Mouse (Mus musculus): ENCODE measurements around the gene Pdpk1. TPM values are rescaled to one million over a fixed set of nuclear protein-coding genes. Genes with fewer than 3 reads are reported as not detected.

Pdpk1 gene
- polyA plus RNA-seq, 1 experiment from 2014 or later, result 32.6 TPM

DNA sequence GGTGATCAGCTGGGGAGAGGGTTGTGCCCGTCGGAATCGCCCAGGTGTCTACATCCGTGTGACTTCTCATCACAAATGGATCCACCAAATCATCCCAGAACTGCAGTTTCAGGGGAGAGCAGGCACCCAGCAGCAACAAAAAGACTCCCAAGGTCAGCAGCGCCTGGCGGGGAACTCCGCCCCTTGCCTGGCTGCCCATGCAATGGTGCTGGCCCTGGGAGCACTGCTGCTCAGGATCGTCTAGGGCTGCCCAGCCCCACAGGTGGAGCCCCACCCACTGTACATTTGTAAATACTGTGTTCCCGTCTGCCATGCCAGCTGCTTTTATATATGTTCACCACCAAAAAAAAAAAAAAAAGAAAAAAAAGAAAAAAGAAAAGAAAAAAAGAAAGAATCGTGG, 105.1 kb downstream of the Pdpk1 start:
- Histone ChIP-seq H3K4me3 (no peak overlapping the region), H3K36me3 (replicated peaks) (peaks cover 43% of the 10 kb centered on the region), H3K27me3 (ENCODE audit: poor library complexity, severe bottlenecking) (no peaks in the 10 kb centered on the region), H3K27ac (no peak overlapping the region), H3K9me3 (no peaks in the 10 kb centered on the region), H3K4me1 (no peaks in the 10 kb centered on the region)
- DNase-seq (ENCODE audit: extremely low spot score, low spot score), result no peak
- 88% methylated on average over 10 of the region's 10 CpGs for WGBS

- no peak for DNase-seq (ENCODE audit: extremely low spot score, low spot score)
- H3K4me3 ChIP-seq, result no peak overlapping the region
- H3K4me1 ChIP-seq, result no peaks in the 10 kb centered on the region
- H3K9me3 ChIP-seq, result no peaks in the 10 kb centered on the region
- no peaks in the 10 kb centered on the region for H3K27me3 ChIP-seq (ENCODE audit: poor library complexity, severe bottlenecking)
- peaks cover 32% of the 10 kb centered on the region for H3K36me3 ChIP-seq (replicated peaks)
- H3K27ac ChIP-seq, result no peak overlapping the region
- WGBS, result 68% methylated on average over 5 of the region's 5 CpGs
These were observed 106.2 kb downstream of the Pdpk1 start for GRCm38 (mm10) chr17:24044482-24044881.

DNA sequence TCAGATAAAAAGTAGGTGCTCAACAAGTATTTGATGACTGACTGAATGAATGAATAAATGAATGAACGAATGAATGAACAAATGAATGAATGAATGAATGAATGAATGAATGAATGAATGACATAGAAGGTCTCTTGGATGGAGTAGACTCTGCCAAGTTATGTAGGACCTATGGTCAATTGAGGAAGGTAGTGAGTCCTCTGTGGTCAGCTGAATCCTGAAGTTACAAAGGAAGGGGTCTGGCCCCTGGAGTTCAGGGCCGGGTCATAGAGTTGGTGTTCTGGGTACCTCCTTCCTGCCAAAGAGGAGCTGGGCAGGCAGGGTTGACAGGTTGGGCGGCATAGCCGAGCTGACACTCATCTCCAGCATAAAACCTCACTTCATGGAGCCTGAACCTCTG, 112.9 kb downstream of the Pdpk1 start, which contains the start of gene Prss27:
Gene Prss27, plus strand, starts transcription at position 301 of the 400 bp plus-strand sequence.
- Histone ChIP-seq H3K36me3 (replicated peaks) (no peaks in the 10 kb centered on the region), H3K4me3 (no peak within 1 kb of the TSS), H3K4me1 (no peaks in the 10 kb centered on the region), H3K27me3 (ENCODE audit: poor library complexity, severe bottlenecking) (no peaks in the 10 kb centered on the region), H3K9me3 (no peaks in the 10 kb centered on the region), H3K27ac (no peak within 1 kb of the TSS)
- DNase-seq (ENCODE audit: extremely low spot score, low spot score), result no peak
- 80% methylated on average over 4 of the region's 4 CpGs for WGBS

DNA sequence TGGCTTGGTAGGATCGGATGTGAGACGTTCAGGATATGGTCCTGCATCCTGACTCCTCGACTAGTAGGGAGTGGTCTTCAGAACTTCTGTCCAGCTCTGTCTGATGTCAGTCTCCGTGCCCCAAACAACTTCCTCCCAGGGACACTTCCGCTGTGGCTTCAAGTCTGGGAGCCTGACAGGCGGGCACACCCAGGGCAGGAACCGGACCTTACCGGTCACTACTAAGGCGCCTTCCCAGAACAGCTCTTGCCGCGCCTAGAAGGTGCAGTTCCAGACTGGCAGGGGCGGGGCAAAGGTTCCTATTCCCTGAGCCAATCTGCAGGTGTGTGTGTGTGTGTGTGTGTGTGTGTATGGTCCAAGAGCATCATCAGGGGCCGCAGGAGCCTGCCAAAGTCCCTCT, 113.4 kb downstream of the Pdpk1 start:
- Histone ChIP-seq H3K4me3 (no peak overlapping the region), H3K27ac (no peak overlapping the region), H3K9me3 (no peaks in the 10 kb centered on the region), H3K4me1 (no peaks in the 10 kb centered on the region), H3K36me3 (replicated peaks) (no peaks in the 10 kb centered on the region), H3K27me3 (ENCODE audit: poor library complexity, severe bottlenecking) (no peaks in the 10 kb centered on the region)
- no peak for DNase-seq (ENCODE audit: extremely low spot score, low spot score)
- WGBS, result 87% methylated on average over 13 of the region's 13 CpGs

DNA sequence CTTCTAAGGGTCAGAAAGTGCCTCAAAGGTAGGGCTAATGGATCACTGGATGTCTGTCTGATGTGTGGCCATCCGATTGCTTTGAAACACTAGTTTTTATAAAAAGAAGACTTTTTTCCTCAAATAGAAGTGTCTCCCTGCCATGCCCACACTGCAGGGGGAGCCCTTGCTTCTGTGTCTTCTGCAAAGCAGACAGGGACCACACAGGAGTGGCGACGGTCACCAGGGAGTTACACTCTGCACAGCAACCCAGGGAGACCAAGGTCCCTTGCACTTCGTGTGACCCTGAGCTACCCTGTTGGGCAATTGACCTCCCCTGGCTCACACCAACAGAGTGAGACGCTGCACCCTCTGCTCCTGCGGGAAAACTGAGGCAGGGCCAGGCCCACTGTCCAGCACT, 113.8 kb downstream of the Pdpk1 start:
- H3K36me3 ChIP-seq (replicated peaks), result no peaks in the 10 kb centered on the region
- no peak overlapping the region for H3K4me3 ChIP-seq
- H3K27ac ChIP-seq, result no peak overlapping the region
- WGBS, result 78% methylated on average over 6 of the region's 6 CpGs
- no peaks in the 10 kb centered on the region for H3K9me3 ChIP-seq
- no peak for DNase-seq (ENCODE audit: extremely low spot score, low spot score)
- H3K4me1 ChIP-seq, result no peaks in the 10 kb centered on the region
- H3K27me3 ChIP-seq (ENCODE audit: poor library complexity, severe bottlenecking), result no peaks in the 10 kb centered on the region

DNA sequence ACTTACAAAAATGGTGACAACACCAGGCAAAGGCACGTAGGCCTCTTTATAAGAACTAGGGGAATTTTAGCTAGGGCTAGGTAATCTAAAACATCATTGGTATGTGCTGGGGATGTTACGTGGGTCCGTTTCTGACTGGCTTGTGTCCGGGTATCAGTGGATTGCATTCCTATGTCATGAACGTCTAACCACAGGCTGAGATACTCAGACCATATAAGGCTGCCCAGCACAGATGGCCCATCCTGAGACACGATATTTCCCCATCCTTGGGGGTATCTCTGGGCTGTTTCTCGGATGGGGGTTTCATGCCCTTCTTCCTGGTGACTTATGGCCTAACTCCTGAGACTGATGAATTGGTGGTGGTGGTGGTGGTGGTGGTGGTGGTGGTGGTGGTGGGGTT, 115.6 kb downstream of the Pdpk1 start:
- no peak for DNase-seq (ENCODE audit: extremely low spot score, low spot score)
- H3K36me3 ChIP-seq (replicated peaks), result no peaks in the 10 kb centered on the region
- no peak overlapping the region for H3K4me3 ChIP-seq
- H3K4me1 ChIP-seq, result no peaks in the 10 kb centered on the region
- no peaks in the 10 kb centered on the region for H3K27me3 ChIP-seq (ENCODE audit: poor library complexity, severe bottlenecking)
- no peaks in the 10 kb centered on the region for H3K9me3 ChIP-seq
- H3K27ac ChIP-seq, result no peak overlapping the region
- 82% methylated on average over 7 of the region's 7 CpGs for WGBS

- no peaks in the 10 kb centered on the region for H3K4me1 ChIP-seq
- H3K27me3 ChIP-seq (ENCODE audit: poor library complexity, severe bottlenecking), result no peaks in the 10 kb centered on the region
- H3K36me3 ChIP-seq (replicated peaks), result no peaks in the 10 kb centered on the region
- WGBS, result 80% methylated on average over 19 of the region's 22 CpGs
- H3K9me3 ChIP-seq, result no peaks in the 10 kb centered on the region
- H3K4me3 ChIP-seq, result no peak overlapping the region
- no peak for DNase-seq (ENCODE audit: extremely low spot score, low spot score)
- no peak overlapping the region for H3K27ac ChIP-seq
These were observed 120.2 kb downstream of the Pdpk1 start for GRCm38 (mm10) chr17:24030551-24030950.

DNA sequence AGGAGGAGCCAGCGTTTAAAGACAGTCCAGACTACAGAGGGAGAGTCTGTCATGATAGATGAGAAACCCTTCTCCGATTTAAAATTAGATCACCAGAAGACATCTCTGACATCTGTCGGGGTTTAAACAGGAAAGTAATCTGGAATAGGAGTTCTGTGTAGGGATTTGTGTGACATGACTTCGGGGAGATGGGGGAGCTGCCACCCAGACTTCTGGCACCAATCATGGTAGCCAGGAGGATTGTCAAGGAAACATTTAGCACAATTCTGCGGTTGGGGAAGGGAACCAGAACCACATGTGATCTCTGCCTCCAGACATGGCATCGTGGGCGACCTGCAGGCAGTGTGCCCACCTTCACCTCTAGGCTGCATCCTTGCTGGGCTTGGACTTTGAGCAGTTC, 121.2 kb downstream of the Pdpk1 start:
- no peaks in the 10 kb centered on the region for H3K36me3 ChIP-seq (replicated peaks)
- DNase-seq (ENCODE audit: extremely low spot score, low spot score), result no peak
- H3K27ac ChIP-seq, result no peak overlapping the region
- no peaks in the 10 kb centered on the region for H3K4me1 ChIP-seq
- no peaks in the 10 kb centered on the region for H3K9me3 ChIP-seq
- 83% methylated on average over 7 of the region's 7 CpGs for WGBS
- H3K27me3 ChIP-seq (ENCODE audit: poor library complexity, severe bottlenecking), result no peaks in the 10 kb centered on the region
- H3K4me3 ChIP-seq, result no peak overlapping the region

Other genes starting within 250 kb of the Pdpk1 start
- not detected in 2 replicates for gene Dcpp3, start 233.5 kb downstream of the Pdpk1 start, polyA plus RNA-seq (2016; fragmentation: Nextera tagmentation; extraction: Ambion mirVana)
- not detected in 2 replicates for gene Sbp, start 209.3 kb downstream of the Pdpk1 start, polyA plus RNA-seq (2016; fragmentation: Nextera tagmentation; extraction: Ambion mirVana)
- gene Sbpl, start 195.7 kb downstream of the Pdpk1 start, polyA plus RNA-seq (2016; fragmentation: Nextera tagmentation; extraction: Ambion mirVana), result not detected in 2 replicates
- gene Prss30, start 170.4 kb downstream of the Pdpk1 start, polyA plus RNA-seq (2016; fragmentation: Nextera tagmentation; extraction: Ambion mirVana), result not detected in 2 replicates
- 0.58 and 0.63 TPM in 2 replicates for gene Prss22, start 152.8 kb downstream of the Pdpk1 start, polyA plus RNA-seq (2016; fragmentation: Nextera tagmentation; extraction: Ambion mirVana)
- gene Prss27, start 112.8 kb downstream of the Pdpk1 start, polyA plus RNA-seq (2016; fragmentation: Nextera tagmentation; extraction: Ambion mirVana), result 0.11 and 0.16 TPM in 2 replicates
- 89.2 and 91.6 TPM in 2 replicates for gene Kctd5, start 77.4 kb downstream of the Pdpk1 start, polyA plus RNA-seq (2016; fragmentation: Nextera tagmentation; extraction: Ambion mirVana)
- 40.2 and 44.7 TPM in 2 replicates for gene Amdhd2, start 12.8 kb upstream of the Pdpk1 start, polyA plus RNA-seq (2016; fragmentation: Nextera tagmentation; extraction: Ambion mirVana)
- 419 and 421 TPM in 2 replicates for gene Atp6v0c, start 18.8 kb upstream of the Pdpk1 start, polyA plus RNA-seq (2016; fragmentation: Nextera tagmentation; extraction: Ambion mirVana)
- 6.8 and 7.5 TPM in 2 replicates for gene Tbc1d24, start 54.6 kb upstream of the Pdpk1 start, polyA plus RNA-seq (2016; fragmentation: Nextera tagmentation; extraction: Ambion mirVana)
- gene Ntn3, start 58.6 kb upstream of the Pdpk1 start, polyA plus RNA-seq (2016; fragmentation: Nextera tagmentation; extraction: Ambion mirVana), result 2.3 and 2.9 TPM in 2 replicates
- gene Tedc2, start 69.9 kb upstream of the Pdpk1 start, polyA plus RNA-seq (2016; fragmentation: Nextera tagmentation; extraction: Ambion mirVana), result 22.1 and 22.6 TPM in 2 replicates
- 126 and 128 TPM in 2 replicates for gene Ccnf, start 100.6 kb upstream of the Pdpk1 start, polyA plus RNA-seq (2016; fragmentation: Nextera tagmentation; extraction: Ambion mirVana)
- gene Abca17, start 200.1 kb upstream of the Pdpk1 start, polyA plus RNA-seq (2016; fragmentation: Nextera tagmentation; extraction: Ambion mirVana), result not detected in 2 replicates
- gene Abca3, start 201.0 kb upstream of the Pdpk1 start, polyA plus RNA-seq (2016; fragmentation: Nextera tagmentation; extraction: Ambion mirVana), result 8.6 and 10.0 TPM in 2 replicates

Data from forebrain, embryonic 10.5 days (tissue).